Mouse (Mus musculus) forebrain, embryonic 11.5 days (tissue): ENCODE measurements around the gene Plin2. TPM values are rescaled to one million over a fixed set of nuclear protein-coding genes. Genes with fewer than 3 reads are reported as not detected.
"Not testable (repeated sequence)": the region's sequence is repeated elsewhere in the genome, so short reads cannot be mapped to it uniquely, and the experiment has no call there.

ENCODE experiments used
- ATAC-seq: fragments of 200-750 bp; cut with Nextera tagmentation; replicated peaks from 2 replicates; pipeline ENCODE4 v1.8.0; 2017; ENCODE audit warnings: moderate TSS enrichment; ENCODE audit not compliant: low FRiP score
- DNase-seq: peaks from one replicate; pipeline ENCODE4 v3.0.0-alpha.2; 2017; ENCODE audit warnings: low spot score
- H3K27ac ChIP-seq: fragments of 300-500 bp; sonication (generic); 2 replicates; pipeline ENCODE4 v1.5.1; 2014; ENCODE audit warnings: low read depth, low read length
- H3K27me3 ChIP-seq: fragments of 300-500 bp; sonication (generic); 2 replicates; pipeline ENCODE4 v1.6.1; 2014; ENCODE audit warnings: mild to moderate bottlenecking, low read length, mixed read lengths; ENCODE audit not compliant: control insufficient read depth, insufficient read depth
- H3K36me3 ChIP-seq: fragments of 300-500 bp; sonication (generic); 2 replicates; pipeline ENCODE4 v1.6.1; 2014; ENCODE audit warnings: mild to moderate bottlenecking, low read length, moderate library complexity, mixed read lengths; ENCODE audit not compliant: control insufficient read depth, insufficient read depth
- H3K4me1 ChIP-seq: fragments of 300-500 bp; sonication (generic); replicated peaks from 2 replicates; pipeline ENCODE4 v1.6.1; 2014; ENCODE audit warnings: low read length, mixed read lengths; ENCODE audit not compliant: control insufficient read depth, insufficient read depth
- H3K4me2 ChIP-seq: fragments of 300-500 bp; sonication (generic); 2 replicates; pipeline ENCODE4 v1.6.1; 2014; ENCODE audit warnings: low read depth, mild to moderate bottlenecking, low read length, moderate library complexity, mixed read lengths; ENCODE audit not compliant: severe bottlenecking
- H3K4me3 ChIP-seq: fragments of 300-500 bp; sonication (generic); 2 replicates; pipeline ENCODE4 v1.5.1; 2014; ENCODE audit warnings: low read depth, low read length
- H3K9ac ChIP-seq: fragments of 300-500 bp; sonication (generic); 2 replicates; pipeline ENCODE4 v1.6.1; 2014; ENCODE audit warnings: low read length
- H3K9me3 ChIP-seq: fragments of 300-500 bp; sonication (generic); 2 replicates; pipeline ENCODE4 v1.6.1; 2016; ENCODE audit warnings: low read length, mixed read lengths; ENCODE audit not compliant: control insufficient read depth
- WGBS: fragments of 180-500 bp; shearing (Covaris S2); extraction: QIAGEN DNeasy Blood & Tissue Kit; methylation state at CpG from one replicate; pipeline ENCODE4 v1.1.7; 2014; 5-methylcytosine and 5-hydroxymethylcytosine counted together
- polyA plus RNA-seq: library from polyadenylated mRNA; unstranded; fragments of >200 nt; fragmentation: Nextera tagmentation; extraction: Ambion mirVana; gene quantifications from 2 replicates; pipeline ENCODE4 v1.2.1, GENCODE M21; 2014

Plin2 gene
- polyA plus RNA-seq, 1 experiment from 2014 or later: 60.5 TPM

DNA sequence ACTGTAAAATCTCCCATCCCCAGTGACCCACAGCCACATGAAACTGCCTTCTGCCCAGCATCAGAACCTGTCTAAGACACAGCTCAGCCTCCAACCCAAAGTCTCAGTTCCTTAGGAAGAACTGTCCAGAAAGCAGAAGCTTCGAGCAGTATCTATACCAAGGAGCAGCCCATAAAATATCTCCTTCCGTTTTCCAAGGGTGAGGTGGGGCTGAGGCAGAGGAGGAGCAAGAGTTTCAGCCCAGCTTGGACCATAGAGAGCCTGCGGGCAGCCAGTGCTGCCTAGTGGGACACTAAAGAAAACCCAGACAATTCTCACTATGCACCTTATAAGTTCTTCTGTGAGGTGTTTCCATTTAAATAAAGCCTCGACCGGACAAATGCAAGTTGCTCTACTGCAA lies 37.3 kb downstream of the Plin2 start:
- H3K4me3 ChIP-seq, H3K4me2 ChIP-seq, H3K36me3 ChIP-seq, ATAC-seq, H3K27ac ChIP-seq, DNase-seq, H3K9me3 ChIP-seq, H3K9ac ChIP-seq, H3K27me3 ChIP-seq, H3K4me1 ChIP-seq: not testable (repeated sequence)
- WGBS: 77% methylated on average over 4 of the region's 5 CpGs

GRCm38 (mm10) chr4:86631831-86632230 lies 38.0 kb downstream of the Plin2 start:
- DNase-seq (no peak), ATAC-seq (no peak)
- H3K27ac ChIP-seq: no peak overlapping the region
- H3K36me3 ChIP-seq: no peaks in the 10 kb centered on the region
- no peak overlapping the region for H3K9ac ChIP-seq
- H3K9me3 ChIP-seq: no peaks in the 10 kb centered on the region
- 62% methylated on average over 4 of the region's 4 CpGs for WGBS
- H3K4me2 ChIP-seq: no peak overlapping the region
- no peak overlapping the region for H3K4me3 ChIP-seq
- H3K27me3 ChIP-seq: no peaks in the 10 kb centered on the region
- no peaks in the 10 kb centered on the region for H3K4me1 ChIP-seq

DNA sequence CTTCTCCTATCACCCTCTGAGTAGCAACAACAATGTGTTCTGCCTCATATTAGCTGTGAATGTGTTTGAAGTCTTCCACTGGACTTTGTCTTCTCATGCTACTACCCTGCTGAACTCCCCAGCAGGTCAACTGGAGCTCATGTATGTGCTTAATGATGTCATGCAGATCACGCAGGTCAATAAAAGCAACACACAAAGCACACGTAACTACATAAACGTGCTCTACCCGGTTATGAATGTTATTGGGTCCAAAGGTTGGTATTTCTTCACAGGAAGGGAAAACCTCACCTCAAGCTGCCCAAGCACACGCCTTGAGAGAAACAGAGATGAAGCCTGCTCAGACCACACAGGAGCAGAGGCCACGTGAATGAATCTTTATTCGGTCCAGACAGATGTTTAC lies 43.4 kb downstream of the Plin2 start:
- WGBS: 92% methylated on average over 7 of the region's 7 CpGs

DNA sequence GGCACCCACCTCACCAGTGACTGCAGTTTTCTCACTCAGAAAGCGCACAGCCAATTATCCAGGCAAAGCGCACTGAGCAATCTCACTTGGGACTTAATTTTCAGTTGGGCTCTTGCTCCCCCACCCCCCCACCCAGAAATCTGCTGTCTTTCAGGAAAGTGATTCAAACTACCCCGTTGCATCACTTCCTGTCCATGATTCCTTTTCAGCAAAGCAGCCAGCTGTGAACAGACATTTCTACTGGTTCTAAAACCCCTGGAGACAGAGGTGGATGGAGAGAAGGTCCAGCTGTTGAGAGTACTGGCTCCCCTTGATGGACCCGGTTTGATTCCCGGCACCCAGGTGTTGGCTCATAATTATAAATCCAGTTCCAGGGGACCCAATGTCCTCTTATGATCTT lies 44.4 kb downstream of the Plin2 start:
- WGBS: 90% methylated on average over 5 of the region's 5 CpGs
- Histone ChIP-seq H3K27me3 (no peaks in the 10 kb centered on the region), H3K9me3 (no peaks in the 10 kb centered on the region), H3K9ac (no peak overlapping the region), H3K36me3 (no peaks in the 10 kb centered on the region), H3K4me2 (no peak overlapping the region), H3K27ac (no peak overlapping the region), H3K4me3 (no peak overlapping the region), H3K4me1 (no peaks in the 10 kb centered on the region)
- ATAC-seq (no peak), DNase-seq (no peak)

More for the DNA sequence above, 43.4 kb downstream of the Plin2 start:
- H3K4me3 ChIP-seq, H3K27ac ChIP-seq, H3K36me3 ChIP-seq, H3K27me3 ChIP-seq, ATAC-seq, H3K9me3 ChIP-seq, H3K4me2 ChIP-seq, DNase-seq, H3K9ac ChIP-seq, H3K4me1 ChIP-seq: not testable (repeated sequence)

- H3K36me3 ChIP-seq, DNase-seq, H3K4me2 ChIP-seq, H3K4me1 ChIP-seq, H3K4me3 ChIP-seq, H3K9ac ChIP-seq, H3K27me3 ChIP-seq, H3K9me3 ChIP-seq, H3K27ac ChIP-seq, ATAC-seq: not testable (repeated sequence)
- 95% methylated on average over 1 of the region's 1 CpGs for WGBS
These were observed 47.3 kb downstream of the Plin2 start for GRCm38 (mm10) chr4:86622532-86622931.

DNA sequence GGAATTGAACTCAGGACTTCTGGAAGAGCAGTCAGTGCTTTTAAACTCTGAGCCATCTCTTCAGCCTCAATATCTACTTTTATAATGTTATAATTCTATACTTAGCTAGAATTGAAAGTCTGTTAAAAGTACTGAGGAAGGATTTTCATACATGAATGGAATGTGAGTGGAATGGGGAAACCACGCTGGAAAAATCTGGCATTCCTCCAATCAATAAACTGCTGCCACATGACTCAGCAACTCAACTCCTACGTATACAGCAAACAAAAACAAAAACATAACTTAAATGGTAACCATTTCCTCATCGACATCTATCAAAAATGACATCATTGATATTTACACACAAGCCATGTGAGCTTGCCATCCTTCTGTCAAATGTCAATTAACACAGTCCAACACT lies 47.7 kb downstream of the Plin2 start:
- Histone ChIP-seq H3K4me1 (no peaks in the 10 kb centered on the region), H3K27ac (no peak overlapping the region), H3K36me3 (no peaks in the 10 kb centered on the region), H3K4me3 (no peak overlapping the region), H3K9ac (no peak overlapping the region), H3K27me3 (no peaks in the 10 kb centered on the region), H3K4me2 (no peak overlapping the region), H3K9me3 (no peaks in the 10 kb centered on the region)
- ATAC-seq: no peak
- 83% methylated on average over 3 of the region's 3 CpGs for WGBS
- DNase-seq: no peak

DNA sequence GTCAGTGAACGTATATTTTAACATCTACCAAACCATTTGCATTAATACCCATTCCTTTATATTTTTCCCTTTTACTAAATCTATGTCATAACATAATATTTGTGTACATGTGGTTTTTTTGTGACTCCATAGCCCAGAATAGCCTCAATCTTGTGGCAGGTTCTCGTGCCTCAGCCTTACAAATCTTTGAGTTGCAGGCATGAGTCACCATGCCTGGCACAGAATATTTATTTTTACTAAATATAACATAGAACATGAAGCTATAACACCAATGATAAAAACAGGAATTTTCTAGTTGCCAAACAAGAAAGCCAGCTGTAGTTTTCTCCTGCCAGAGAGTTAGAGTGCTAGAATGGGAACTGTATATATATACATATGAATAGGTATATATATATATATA lies 49.4 kb downstream of the Plin2 start:
- whole genome bisulfite sequencing: 69% methylated on average over 2 of the region's 2 CpGs
- no peak for DNase-seq
- H3K9ac ChIP-seq: no peak overlapping the region
- no peaks in the 10 kb centered on the region for H3K27me3 ChIP-seq
- no peak overlapping the region for H3K27ac ChIP-seq
- H3K4me1 ChIP-seq: no peaks in the 10 kb centered on the region
- no peak overlapping the region for H3K4me2 ChIP-seq
- H3K9me3 ChIP-seq: no peaks in the 10 kb centered on the region
- no peaks in the 10 kb centered on the region for H3K36me3 ChIP-seq
- H3K4me3 ChIP-seq: no peak overlapping the region
- no peak for ATAC-seq

DNA sequence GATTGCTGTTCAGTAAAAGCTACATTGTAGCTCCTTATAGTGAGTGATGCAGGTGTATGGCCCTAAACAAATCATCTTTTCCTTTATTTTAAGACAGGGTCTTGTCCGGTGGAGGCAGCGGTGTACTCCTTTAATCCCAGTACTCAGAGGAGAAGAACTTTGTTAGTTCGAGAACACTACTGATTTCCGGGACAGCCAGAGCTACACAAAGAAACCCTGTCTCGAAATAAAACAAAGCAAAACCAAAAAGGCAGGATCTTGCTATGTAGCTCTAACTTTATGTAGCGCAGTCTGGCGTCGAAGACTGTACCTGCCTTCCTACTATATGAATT lies 57.6 kb downstream of the Plin2 start:
- WGBS: 39% methylated on average over 8 of the region's 8 CpGs
- no peaks in the 10 kb centered on the region for H3K4me1 ChIP-seq
- H3K9ac ChIP-seq: peak overlapping the region; percentile 50
- ATAC-seq (no peak; the same call in 1 of the 2 replicates), DNase-seq (peak; percentile 50)
- H3K36me3 ChIP-seq: no peaks in the 10 kb centered on the region; the same call in 1 of the 2 replicates
- H3K9me3 ChIP-seq: no peaks in the 10 kb centered on the region
- no peak overlapping the region for H3K27ac ChIP-seq
- peak overlapping the region; percentile 47 for H3K4me2 ChIP-seq
- no peaks in the 10 kb centered on the region for H3K27me3 ChIP-seq
- H3K4me3 ChIP-seq: peak overlapping the region; percentile 44

DNA sequence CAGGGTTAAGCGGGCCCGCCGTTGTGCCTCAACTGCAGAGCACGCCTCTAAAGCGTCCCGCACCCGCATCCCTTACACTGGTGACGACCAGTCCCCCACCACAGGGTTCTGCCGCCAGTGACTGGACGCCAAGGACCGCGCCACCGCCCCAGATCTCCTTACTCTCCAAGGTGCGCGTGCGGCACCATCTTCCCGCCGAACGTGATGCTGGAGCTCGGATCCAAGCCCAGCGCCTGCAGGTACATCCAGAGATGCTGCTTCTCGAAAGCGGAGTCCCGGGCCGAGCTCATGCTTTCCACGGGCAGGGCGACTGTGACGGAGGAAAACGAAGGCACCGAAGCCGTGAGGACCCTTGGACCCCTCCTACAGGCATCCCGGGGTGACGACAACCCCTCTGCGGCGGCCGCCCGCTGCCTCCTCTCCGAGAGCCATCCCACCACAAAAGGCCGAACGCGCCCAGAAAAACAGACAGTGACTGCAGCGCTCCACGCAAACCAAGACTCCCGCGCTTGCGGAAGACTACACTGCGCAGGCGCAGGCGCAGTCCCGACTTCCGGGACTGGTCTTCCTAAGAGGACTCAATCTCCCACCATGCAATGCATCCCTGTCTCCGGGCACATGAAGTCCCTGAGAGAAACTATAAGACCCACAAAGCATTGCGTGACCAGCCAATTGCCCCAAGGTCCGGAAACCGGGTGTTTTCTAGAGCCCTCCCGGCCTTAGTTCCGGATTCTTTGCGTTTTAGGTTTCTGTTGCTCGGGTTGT lies 58.2 kb downstream of the Plin2 start, which contains the start of gene Haus6:
Gene Haus6, minus strand, starts transcription at position 532 of the 765 bp plus-strand sequence.
- no peaks in the 10 kb centered on the region; the same call in 1 of the 2 replicates for H3K36me3 ChIP-seq
- peak within 1 kb of the TSS; percentile 77 for H3K9ac ChIP-seq
- peak; percentile 99 for ATAC-seq
- peak within 1 kb of the TSS; percentile 44 for H3K4me3 ChIP-seq
- no peaks in the 10 kb centered on the region for H3K4me1 ChIP-seq
- no peaks in the 10 kb centered on the region for H3K9me3 ChIP-seq
- peak within 1 kb of the TSS; percentile 20; the same call in 1 of the 2 replicates for H3K27ac ChIP-seq
- H3K27me3 ChIP-seq: no peaks in the 10 kb centered on the region
- DNase-seq: peak; percentile 93
- under 1% methylated on average over 59 of the region's 59 CpGs for WGBS
- peak within 1 kb of the TSS; percentile 47 for H3K4me2 ChIP-seq
